Mouse (Mus musculus) CH12.LX (cell line): ENCODE measurements around the gene Tmem268.

Experiments
- CTCF ChIP-seq, 2 experiments: IDR thresholded peaks in 1 of 2; conservative IDR thresholded peaks in 1 of 2; 2 replicates each; pipeline ENCODE4 v1.5.1; 2011 to 2012; ENCODE audit warnings: low read depth in 2 of 2, low read length in 2 of 2, improper control_type of control experiment in 1 of 2, inconsistent platforms in 1 of 2, mild to moderate bottlenecking in 1 of 2, moderate library complexity in 1 of 2
- EP300 ChIP-seq: IDR thresholded peaks from 2 replicates; pipeline ENCODE4 v1.6.1; 2011; ENCODE audit warnings: low read length, improper control_type of control experiment
- HCFC1 ChIP-seq: IDR thresholded peaks from 2 replicates; pipeline ENCODE4 v1.6.1; 2012; ENCODE audit warnings: low read depth, mild to moderate bottlenecking, inconsistent platforms, low read length, improper control_type of control experiment
- MAZ ChIP-seq: IDR thresholded peaks from 2 replicates; pipeline ENCODE4 v1.6.1; 2012; ENCODE audit warnings: low read depth, mild to moderate bottlenecking, inconsistent platforms, low read length, improper control_type of control experiment, moderate library complexity
- MXI1 ChIP-seq: IDR thresholded peaks from 2 replicates; pipeline ENCODE4 v1.6.1; 2011; ENCODE audit warnings: mild to moderate bottlenecking, low read depth, low read length, improper control_type of control experiment
- NRF1 ChIP-seq: IDR thresholded peaks from 2 replicates; pipeline ENCODE4 v1.6.1; 2014; ENCODE audit warnings: low read depth, mild to moderate bottlenecking, inconsistent platforms, low read length, improper control_type of control experiment, moderate library complexity
- POLR2A ChIP-seq: IDR thresholded peaks from 2 replicates; pipeline ENCODE4 v1.6.1; 2011; ENCODE audit warnings: low read depth, mild to moderate bottlenecking, improper control_type of control experiment, low read length
- POLR2AphosphoS2 ChIP-seq: IDR thresholded peaks from 2 replicates; pipeline ENCODE4 v1.6.1; 2011; ENCODE audit warnings: low read depth, low read length, improper control_type of control experiment
- USF1 ChIP-seq: IDR thresholded peaks from 2 replicates; pipeline ENCODE4 v1.6.1; 2014; ENCODE audit warnings: low read depth, mild to moderate bottlenecking, inconsistent platforms, low read length, improper control_type of control experiment
- ZMIZ1 ChIP-seq: IDR thresholded peaks from 2 replicates; pipeline ENCODE4 v1.6.1; 2012; ENCODE audit warnings: low read depth, mild to moderate bottlenecking, inconsistent platforms, low read length, improper control_type of control experiment

GRCm38 (mm10) chr4:63514454-63514984 lies 44.1 kb upstream of the Tmem268 start:
- TF ChIP-seq POLR2A (no peak), CTCF (conservative IDR thresholded peaks at IDR 0.05 in 1 of 2, IDR thresholded peaks at IDR 0.05 in 1 of 2; ENCODE audit: low read depth in 2 of 2, low read length in 2 of 2) (no peak), HCFC1 (no peak), EP300 (no peak), MXI1 (no peak), NRF1 (no peak), POLR2AphosphoS2 (no peak), USF1 (no peak), ZMIZ1 (no peak), MAZ (no peak)
